Mouse (Mus musculus): ENCODE results near the gene Atp6v1g2. TPM values are rescaled to one million over a fixed set of nuclear protein-coding genes. Genes with fewer than 3 reads are reported as not detected.

The Atp6v1g2 gene
- polyA plus RNA-seq, 1 experiment from 2014 or later, result 26.2 TPM

GRCm38 (mm10) chr17:35262664-35263522 is 29.4 kb downstream of the Atp6v1g2 start, which contains the start of gene H2-D1:
H2-D1 (plus strand) TSS chr17:35262730.
- Histone ChIP-seq H3K4me3 (peak within 1 kb of the TSS; percentile 60), H3K4me2 (replicated peaks) (peak within 1 kb of the TSS; percentile 96), H3K27me3 (replicated peaks) (peaks cover 11% of the 10 kb centered on the region; the same call in 1 of the 2 replicates), H3K4me1 (0 out of 2 replicates have a peak, but pooled peaks cover 7% of the 10 kb centered on the region), H3K9ac (peak within 1 kb of the TSS; percentile 62), H3K9me3 (no peaks in the 10 kb centered on the region), H3K36me3 (no peaks in the 10 kb centered on the region), H3K27ac (no peak within 1 kb of the TSS)
- WGBS, result 1% methylated on average over 73 of the region's 73 CpGs
- peak; percentile 90 for ATAC-seq (ENCODE audit: low FRiP score, low read depth)

DNA sequence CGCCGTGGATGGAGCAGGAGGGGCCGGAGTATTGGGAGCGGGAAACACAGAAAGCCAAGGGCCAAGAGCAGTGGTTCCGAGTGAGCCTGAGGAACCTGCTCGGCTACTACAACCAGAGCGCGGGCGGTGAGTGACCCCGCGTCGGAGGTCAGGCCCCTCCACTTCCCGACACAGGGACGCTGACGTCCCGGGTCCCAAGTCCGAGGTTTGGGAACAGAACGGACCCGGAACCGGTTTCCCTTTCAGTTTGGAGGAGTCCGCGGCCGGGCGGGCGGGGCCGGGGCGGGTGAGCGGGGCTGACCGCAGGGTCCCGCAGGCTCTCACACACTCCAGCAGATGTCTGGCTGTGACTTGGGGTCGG is 30.0 kb downstream of the Atp6v1g2 start:
- Histone ChIP-seq H3K27ac (no peak overlapping the region), H3K4me3 (peak overlapping the region; percentile 60), H3K4me1 (0 out of 2 replicates have a peak, but pooled peaks cover 7% of the 10 kb centered on the region), H3K9ac (peak overlapping the region; percentile 62), H3K27me3 (replicated peaks) (peaks cover 11% of the 10 kb centered on the region; the same call in 1 of the 2 replicates), H3K9me3 (no peaks in the 10 kb centered on the region), H3K36me3 (no peaks in the 10 kb centered on the region), H3K4me2 (replicated peaks) (peak overlapping the region; percentile 96)
- 3% methylated on average over 31 of the region's 31 CpGs for WGBS
- peak; percentile 45 for ATAC-seq (ENCODE audit: low FRiP score, low read depth)

- WGBS, result 83% methylated on average over 1 of the region's 1 CpGs
- Histone ChIP-seq H3K9me3 (no peaks in the 10 kb centered on the region), H3K9ac (no peak overlapping the region), H3K27ac (no peak overlapping the region), H3K4me2 (replicated peaks) (no peak overlapping the region), H3K36me3 (no peaks in the 10 kb centered on the region), H3K4me3 (no peak overlapping the region), H3K27me3 (replicated peaks) (peaks cover 11% of the 10 kb centered on the region; the same call in 1 of the 2 replicates), H3K4me1 (0 out of 2 replicates have a peak, but pooled peaks cover 7% of the 10 kb centered on the region)
- ATAC-seq (ENCODE audit: low FRiP score, low read depth), result no peak
Observed at GRCm38 (mm10) chr17:35267399-35268086, 34.1 kb downstream of the Atp6v1g2 start.

GRCm38 (mm10) chr17:35269653-35270347 is 36.3 kb downstream of the Atp6v1g2 start:
- Histone ChIP-seq H3K27ac (no peak overlapping the region), H3K36me3 (no peaks in the 10 kb centered on the region), H3K9me3 (no peaks in the 10 kb centered on the region), H3K4me2 (replicated peaks) (no peak overlapping the region), H3K4me1 (no peaks in the 10 kb centered on the region), H3K9ac (no peak overlapping the region), H3K4me3 (no peak overlapping the region), H3K27me3 (replicated peaks) (0 out of 2 replicates have a peak, but pooled peaks cover 4% of the 10 kb centered on the region)
- ATAC-seq (ENCODE audit: low FRiP score, low read depth), result no peak
- WGBS, result 24% methylated on average over 3 of the region's 3 CpGs

- 73% methylated on average over 3 of the region's 3 CpGs for WGBS
- Histone ChIP-seq H3K4me1 (no peaks in the 10 kb centered on the region), H3K4me3 (no peak overlapping the region), H3K4me2 (replicated peaks) (no peak overlapping the region), H3K36me3 (no peaks in the 10 kb centered on the region), H3K9ac (no peak overlapping the region), H3K9me3 (no peaks in the 10 kb centered on the region), H3K27ac (no peak overlapping the region), H3K27me3 (replicated peaks) (no peaks in the 10 kb centered on the region; the same call in 1 of the 2 replicates)
- ATAC-seq (ENCODE audit: low FRiP score, low read depth), result no peak
Observed at GRCm38 (mm10) chr17:35272249-35272648, 38.8 kb downstream of the Atp6v1g2 start.

DNA sequence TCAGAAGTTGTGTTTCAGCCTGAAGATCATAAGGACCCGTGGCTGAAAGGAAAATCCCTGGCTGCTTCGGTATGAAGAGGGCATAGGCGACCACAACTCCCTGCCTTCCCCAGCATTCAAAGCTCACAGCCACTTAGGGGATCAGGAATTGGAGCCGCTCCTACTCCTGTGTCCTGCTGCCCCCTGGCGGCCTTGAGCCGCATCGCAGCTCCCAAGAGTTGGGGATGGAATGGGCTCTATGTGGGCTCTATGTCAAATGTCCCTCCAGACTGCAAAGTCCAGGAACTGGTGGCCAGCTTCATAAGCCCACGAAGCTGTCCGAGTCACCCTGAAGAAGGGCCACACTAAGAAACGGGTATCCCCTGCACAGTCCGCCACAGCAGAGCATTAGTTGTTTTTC is 41.3 kb downstream of the Atp6v1g2 start:
- Histone ChIP-seq H3K4me2 (replicated peaks) (no peak overlapping the region), H3K4me1 (no peaks in the 10 kb centered on the region), H3K4me3 (no peak overlapping the region), H3K27ac (no peak overlapping the region), H3K9me3 (no peaks in the 10 kb centered on the region), H3K36me3 (no peaks in the 10 kb centered on the region), H3K9ac (no peak overlapping the region), H3K27me3 (replicated peaks) (no peaks in the 10 kb centered on the region; the same call in 1 of the 2 replicates)
- 7% methylated on average over 11 of the region's 11 CpGs for WGBS
- ATAC-seq (ENCODE audit: low FRiP score, low read depth), result no peak

- Histone ChIP-seq H3K27ac (no peak overlapping the region), H3K36me3 (no peaks in the 10 kb centered on the region), H3K27me3 (replicated peaks) (no peaks in the 10 kb centered on the region; the same call in 1 of the 2 replicates), H3K4me2 (replicated peaks) (peak overlapping the region; percentile 33; the same call in 1 of the 2 replicates), H3K4me3 (no peak overlapping the region), H3K9ac (0 out of 2 replicates have a peak overlapping the region, but pooled peaks have one; percentile 29), H3K4me1 (no peaks in the 10 kb centered on the region), H3K9me3 (no peaks in the 10 kb centered on the region)
- ATAC-seq (ENCODE audit: low FRiP score, low read depth), result no peak
- 23% methylated on average over 13 of the region's 13 CpGs for WGBS
Observed at GRCm38 (mm10) chr17:35276304-35276864, 42.9 kb downstream of the Atp6v1g2 start.

GRCm38 (mm10) chr17:35278049-35278448 is 44.6 kb downstream of the Atp6v1g2 start:
- no peak for ATAC-seq (ENCODE audit: low FRiP score, low read depth)
- 92% methylated on average over 8 of the region's 8 CpGs for WGBS
- no peaks in the 10 kb centered on the region for H3K36me3 ChIP-seq
- H3K9me3 ChIP-seq, result no peaks in the 10 kb centered on the region
- no peaks in the 10 kb centered on the region; the same call in 1 of the 2 replicates for H3K27me3 ChIP-seq (replicated peaks)
- no peak overlapping the region for H3K4me3 ChIP-seq
- no peak overlapping the region for H3K27ac ChIP-seq
- no peak overlapping the region for H3K4me2 ChIP-seq (replicated peaks)
- no peak overlapping the region for H3K9ac ChIP-seq
- H3K4me1 ChIP-seq, result no peaks in the 10 kb centered on the region

GRCm38 (mm10) chr17:35278957-35279688 is 45.7 kb downstream of the Atp6v1g2 start:
- Histone ChIP-seq H3K27me3 (replicated peaks) (no peaks in the 10 kb centered on the region; the same call in 1 of the 2 replicates), H3K4me1 (no peaks in the 10 kb centered on the region), H3K9ac (no peak overlapping the region), H3K4me2 (replicated peaks) (no peak overlapping the region), H3K9me3 (no peaks in the 10 kb centered on the region), H3K4me3 (no peak overlapping the region), H3K27ac (no peak overlapping the region), H3K36me3 (no peaks in the 10 kb centered on the region)
- no peak for ATAC-seq (ENCODE audit: low FRiP score, low read depth)
- 88% methylated on average over 13 of the region's 13 CpGs for WGBS

GRCm38 (mm10) chr17:35280276-35280675 is 46.8 kb downstream of the Atp6v1g2 start:
- Histone ChIP-seq H3K4me2 (replicated peaks) (no peak overlapping the region), H3K9me3 (no peaks in the 10 kb centered on the region), H3K4me3 (no peak overlapping the region), H3K27me3 (replicated peaks) (no peaks in the 10 kb centered on the region; the same call in 1 of the 2 replicates), H3K9ac (no peak overlapping the region), H3K27ac (no peak overlapping the region), H3K36me3 (no peaks in the 10 kb centered on the region), H3K4me1 (no peaks in the 10 kb centered on the region)
- 66% methylated on average over 3 of the region's 3 CpGs for WGBS
- no peak for ATAC-seq (ENCODE audit: low FRiP score, low read depth)

DNA sequence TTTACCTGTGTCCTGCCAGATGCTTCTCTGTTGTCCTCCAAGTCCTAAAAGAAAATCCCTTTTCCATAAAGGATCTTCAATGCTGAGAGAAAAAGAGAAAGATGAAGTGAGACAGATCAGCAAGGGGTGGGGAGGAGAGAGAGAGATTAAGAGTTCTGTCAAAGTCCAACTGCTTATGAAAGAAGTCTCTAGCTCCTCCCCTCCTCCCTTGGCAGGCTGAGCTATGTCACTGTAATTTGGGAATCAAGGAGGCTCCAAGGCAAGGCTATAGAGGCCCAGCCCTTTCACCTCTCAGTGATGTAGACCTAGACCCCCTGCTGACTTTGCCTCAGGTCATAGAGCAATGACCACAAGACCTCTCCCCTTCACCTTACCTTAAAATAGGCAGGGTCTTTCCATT is 52.0 kb downstream of the Atp6v1g2 start:
- H3K9me3 ChIP-seq, result no peaks in the 10 kb centered on the region
- no peak overlapping the region for H3K27ac ChIP-seq
- no peak for ATAC-seq (ENCODE audit: low FRiP score, low read depth)
- no peaks in the 10 kb centered on the region for H3K4me1 ChIP-seq
- H3K36me3 ChIP-seq, result no peaks in the 10 kb centered on the region
- H3K4me3 ChIP-seq, result no peak overlapping the region
- no peak overlapping the region for H3K9ac ChIP-seq
- H3K27me3 ChIP-seq (replicated peaks), result no peaks in the 10 kb centered on the region
- no peak overlapping the region for H3K4me2 ChIP-seq (replicated peaks)
